Mouse (Mus musculus) thymus, adult 2 months (tissue): ENCODE data around the gene Nrl. TPM values are rescaled to one million over a fixed set of nuclear protein-coding genes. Genes with fewer than 3 reads are reported as not detected.

Experiments
- DNase-seq: peaks from one replicate; pipeline ENCODE4 v3.0.0; 2021
- H3K27ac ChIP-seq: fragments of 200-500 bp; 2 replicates; pipeline ENCODE4 v1.5.1; 2012; ENCODE audit warnings: low read length, control low read depth; ENCODE audit not compliant: control insufficient read depth, insufficient read depth
- H3K27me3 ChIP-seq: fragments of 200-500 bp; 2 replicates; pipeline ENCODE4 v1.6.1; 2012; ENCODE audit warnings: mild to moderate bottlenecking, low read length, moderate library complexity, mixed read lengths; ENCODE audit not compliant: control insufficient read depth, insufficient read depth
- H3K36me3 ChIP-seq: fragments of 200-500 bp; 2 replicates; pipeline ENCODE4 v1.6.1; 2012; ENCODE audit warnings: mild to moderate bottlenecking, low read length, moderate library complexity; ENCODE audit not compliant: control insufficient read depth, insufficient read depth
- H3K4me1 ChIP-seq: fragments of 200-500 bp; replicated peaks from 2 replicates; pipeline ENCODE4 v1.6.1; 2012; ENCODE audit warnings: low read length; ENCODE audit not compliant: control insufficient read depth, insufficient read depth
- H3K4me3 ChIP-seq: fragments of 200-500 bp; 2 replicates; pipeline ENCODE4 v1.5.1; 2012; ENCODE audit warnings: mild to moderate bottlenecking, low read length, control low read depth, moderate library complexity; ENCODE audit not compliant: control insufficient read depth, insufficient read depth
- CTCF ChIP-seq: fragments of 200-500 bp; IDR thresholded peaks from 2 replicates; pipeline ENCODE4 v1.5.1; 2012; ENCODE audit warnings: mild to moderate bottlenecking, control low read depth, low read length, moderate library complexity, borderline replicate concordance; ENCODE audit not compliant: control insufficient read depth, poor library complexity, insufficient read depth; ENCODE audit errors: extremely low read depth
- POLR2A ChIP-seq: fragments of 200-500 bp; IDR thresholded peaks from 2 replicates; pipeline ENCODE4 v1.6.1; 2012; ENCODE audit warnings: mild to moderate bottlenecking, low read length, control low read depth, moderate library complexity; ENCODE audit not compliant: control insufficient read depth, poor library complexity, insufficient read depth; ENCODE audit errors: extremely low read depth
- WGBS: fragments of 180-500 bp; shearing (Covaris S2); methylation state at CpG from one replicate; pipeline ENCODE4 v1.1.7; 2018; 5-methylcytosine and 5-hydroxymethylcytosine counted together
- polyA plus RNA-seq: library from polyadenylated mRNA; depleted of rRNA; stranded (reverse); fragments of >200 nt; gene quantifications from 2 replicates; pipeline ENCODE4 v1.2.3, GENCODE M21; 2012; rRNA removed

Nrl gene
- 0.50 and 0.70 TPM in 2 replicates for polyA plus RNA-seq

GRCm38 (mm10) chr14:55524785-55525184 is at the start of gene Nrl:
TSS of gene Nrl (minus strand) at chr14:55524981.
- H3K27me3 ChIP-seq, result peaks cover 14% of the 10 kb centered on the region; the same call in 1 of the 2 replicates
- no peaks in the 10 kb centered on the region for H3K36me3 ChIP-seq
- H3K27ac ChIP-seq, result no peak within 1 kb of the TSS
- no peak within 1 kb of the TSS for H3K4me3 ChIP-seq
- TF ChIP-seq POLR2A, result no peak
- no peak for TF ChIP-seq CTCF
- H3K4me1 ChIP-seq, result no peaks in the 10 kb centered on the region; the same call in 1 of the 2 replicates
- no peak for DNase-seq
- 60% methylated on average over 8 of the region's 8 CpGs for WGBS

DNA sequence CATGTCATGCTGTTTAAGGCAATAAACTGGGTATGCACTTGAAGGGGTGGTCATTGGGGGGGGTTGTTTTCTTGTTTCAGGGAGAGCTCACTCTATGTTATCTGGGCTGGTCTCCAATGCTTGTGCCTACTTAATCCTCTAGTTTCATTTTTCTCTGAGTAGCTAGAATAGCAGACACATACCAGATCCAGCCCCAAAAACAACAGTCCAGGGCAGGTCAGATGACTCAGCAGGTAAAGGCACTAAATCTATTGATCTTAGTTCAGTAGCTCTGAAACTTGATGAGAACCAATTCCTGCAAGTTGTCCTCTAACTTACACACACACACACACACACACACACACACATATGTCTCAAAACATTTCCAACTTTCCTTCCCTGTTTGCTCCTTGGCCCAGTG is 47.0 kb upstream of the Nrl start:
- no peak overlapping the region for H3K4me3 ChIP-seq
- TF ChIP-seq POLR2A (no peak), CTCF (no peak)
- H3K4me1 ChIP-seq, result peaks cover 6% of the 10 kb centered on the region; the same call in 1 of the 2 replicates
- H3K36me3 ChIP-seq, result peaks cover 15% of the 10 kb centered on the region
- no peak overlapping the region for H3K27ac ChIP-seq
- H3K27me3 ChIP-seq, result no peaks in the 10 kb centered on the region
- DNase-seq, result no peak

DNA sequence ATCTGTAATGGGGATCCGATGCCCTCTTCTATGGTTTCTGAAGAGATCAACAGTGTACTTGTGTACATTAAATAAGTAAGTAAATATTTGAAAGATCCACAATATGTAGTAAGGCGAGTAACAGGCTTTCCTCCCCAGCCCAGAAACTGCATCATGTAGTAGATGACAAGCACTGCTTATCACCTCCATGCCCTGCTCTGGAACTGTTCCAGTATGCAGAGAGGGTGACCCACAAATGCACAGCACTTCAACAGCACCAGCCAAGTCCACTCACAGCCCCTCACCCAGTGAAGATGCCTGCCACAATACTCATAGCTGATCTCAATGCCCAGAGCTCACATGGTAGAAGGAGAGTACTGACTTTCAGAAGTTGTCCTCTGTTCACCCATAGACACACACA is 45.8 kb upstream of the Nrl start:
- Histone ChIP-seq H3K36me3 (peaks cover 21% of the 10 kb centered on the region), H3K27me3 (no peaks in the 10 kb centered on the region), H3K4me1 (no peaks in the 10 kb centered on the region), H3K4me3 (no peak overlapping the region), H3K27ac (no peak overlapping the region)
- TF ChIP-seq POLR2A (no peak), CTCF (no peak)
- WGBS, result 96% methylated on average over 2 of the region's 2 CpGs
- no peak for DNase-seq

- no peaks in the 10 kb centered on the region for H3K4me1 ChIP-seq
- no peak for DNase-seq
- no peak for TF ChIP-seq POLR2A
- TF ChIP-seq CTCF, result no peak
- H3K4me3 ChIP-seq, result no peak overlapping the region
- H3K36me3 ChIP-seq, result peaks cover 29% of the 10 kb centered on the region
- H3K27me3 ChIP-seq, result no peaks in the 10 kb centered on the region
- no peak overlapping the region for H3K27ac ChIP-seq
- 97% methylated on average over 3 of the region's 3 CpGs for WGBS
Observed at GRCm38 (mm10) chr14:55567496-55567895, 42.7 kb upstream of the Nrl start.

DNA sequence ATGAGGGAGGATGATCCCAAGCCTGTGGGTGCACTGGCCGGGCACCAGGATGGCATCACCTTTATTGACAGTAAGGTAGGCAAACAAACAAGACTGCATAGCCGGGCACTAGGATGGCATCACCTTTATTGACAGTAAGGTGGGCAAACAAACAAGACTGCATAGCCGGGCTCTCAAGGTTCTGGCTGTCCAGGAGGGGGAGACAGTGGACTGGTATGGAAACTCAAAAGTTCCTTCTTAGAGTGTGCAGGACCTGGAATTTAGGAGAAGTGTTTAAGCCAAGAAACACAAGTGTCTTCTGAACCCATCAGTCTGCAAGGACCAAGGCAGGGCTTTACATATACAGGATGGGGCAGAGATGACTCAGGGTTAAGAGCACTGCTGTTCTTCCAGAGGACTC is 41.0 kb upstream of the Nrl start:
- Histone ChIP-seq H3K27me3 (no peaks in the 10 kb centered on the region), H3K27ac (no peak overlapping the region), H3K4me1 (peaks cover 8% of the 10 kb centered on the region), H3K36me3 (peaks cover 29% of the 10 kb centered on the region), H3K4me3 (no peak overlapping the region)
- DNase-seq, result no peak
- no peak for TF ChIP-seq POLR2A
- no peak for TF ChIP-seq CTCF
- 95% methylated on average over 3 of the region's 3 CpGs for WGBS

- Histone ChIP-seq H3K4me1 (peaks cover 8% of the 10 kb centered on the region), H3K27ac (no peak overlapping the region), H3K4me3 (no peak overlapping the region), H3K36me3 (peaks cover 25% of the 10 kb centered on the region), H3K27me3 (no peaks in the 10 kb centered on the region)
- TF ChIP-seq POLR2A (no peak), CTCF (no peak)
- no peak for DNase-seq
- WGBS, result 93% methylated on average over 11 of the region's 11 CpGs
Observed at GRCm38 (mm10) chr14:55563249-55563648, 38.5 kb upstream of the Nrl start.

DNA sequence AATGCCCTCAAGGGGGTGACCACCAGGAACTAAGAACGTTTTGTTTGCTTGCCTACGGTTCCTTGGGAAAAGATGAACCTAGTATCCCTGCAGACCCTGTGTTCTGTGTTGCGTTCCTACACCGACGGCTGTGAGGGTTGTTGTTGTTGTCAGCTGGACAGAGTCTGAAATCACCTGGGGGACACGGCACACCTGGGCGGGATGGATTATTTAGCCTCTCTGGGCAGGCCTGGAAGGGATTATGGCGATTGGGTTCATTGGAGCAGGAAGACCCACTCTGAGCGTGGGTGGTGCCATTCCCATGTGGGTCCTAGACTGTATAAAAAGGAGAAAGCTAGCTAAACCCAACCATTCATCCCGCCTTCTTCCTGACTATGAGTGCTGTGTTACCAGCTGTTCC is 37.1 kb upstream of the Nrl start:
- WGBS, result 96% methylated on average over 10 of the region's 10 CpGs
- Histone ChIP-seq H3K27ac (no peak overlapping the region), H3K4me3 (no peak overlapping the region), H3K4me1 (peaks cover 8% of the 10 kb centered on the region), H3K27me3 (no peaks in the 10 kb centered on the region), H3K36me3 (peaks cover 14% of the 10 kb centered on the region)
- no peak for DNase-seq
- TF ChIP-seq POLR2A, result no peak
- no peak for TF ChIP-seq CTCF
